Mouse (Mus musculus): Measurements from ENCODE around the gene Trp53tg5.

- TF ChIP-seq CTCF (IDR thresholded peaks at IDR 0.05; ENCODE audit: low read depth) (peak; percentile 87), EP300 (IDR thresholded peaks at IDR 0.05; ENCODE audit: low read depth) (peak; percentile 72; the same call in 1 of the 2 replicates)
These were observed 12.6 kb downstream of the Trp53tg5 start, which contains the start of gene Gm20458 for GRCm38 (mm10) chr2:164460745-164461551.

Measured in heart, postnatal 0 days (tissue).